Mouse (Mus musculus): ENCODE data around the gene Ctsq. TPM values are rescaled to one million over a fixed set of nuclear protein-coding genes. Genes with fewer than 3 reads are reported as not detected.
"Not testable (repeated sequence)": the region's sequence is repeated elsewhere in the genome, so short reads cannot be mapped to it uniquely, and the experiment has no call there.

The Ctsq gene
- total RNA-seq (2014; rRNA removed) (not detected in 2 replicates), polyA plus RNA-seq (2015; fragmentation: Nextera tagmentation; extraction: Ambion mirVana) (not detected in 2 replicates)

DNA sequence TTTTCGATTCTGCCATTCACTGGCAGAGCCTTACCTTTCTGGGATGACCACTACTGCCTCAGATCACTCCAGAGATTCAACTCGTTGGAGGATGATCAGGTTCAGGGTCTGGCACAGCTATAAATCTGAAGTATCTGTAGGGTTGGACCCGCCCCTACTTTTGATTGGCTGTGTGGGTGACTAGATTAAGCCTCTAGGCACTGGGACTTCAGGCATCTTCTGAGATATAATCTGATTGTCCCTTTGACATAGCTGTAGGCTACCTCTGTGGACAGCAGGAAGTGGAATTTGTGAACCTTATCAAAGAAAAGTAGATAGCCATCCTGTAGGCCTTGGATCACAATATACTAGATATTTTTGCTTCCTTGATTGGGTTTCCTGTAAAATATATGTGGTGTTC is at the start of gene Ctsq:
Gene Ctsq (minus strand): TSS at position 101 of the 400 bp plus-strand sequence.
- TF ChIP-seq CTCF (IDR thresholded peaks at IDR 0.05; ENCODE audit: low read depth), result no peak
- no peak for DNase-seq (ENCODE audit: low spot score)
- Histone ChIP-seq H3K27me3 (ENCODE audit: insufficient read depth, low read length) (no peaks in the 10 kb centered on the region), H3K4me1 (ENCODE audit: insufficient read depth, low read length) (no peaks in the 10 kb centered on the region), H3K4me2 (ENCODE audit: low read depth, low read length) (no peak within 1 kb of the TSS), H3K27ac (no peak within 1 kb of the TSS), H3K4me3 (ENCODE audit: low read length) (no peak within 1 kb of the TSS), H3K9ac (replicated peaks; ENCODE audit: low read length) (no peak within 1 kb of the TSS), H3K36me3 (ENCODE audit: insufficient read depth, low read length) (no peaks in the 10 kb centered on the region), H3K9me3 (ENCODE audit: low read length) (peaks cover 3% of the 10 kb centered on the region; the same call in 1 of the 2 replicates)
- WGBS, result 54% methylated on average over 3 of the region's 3 CpGs
- no peak for ATAC-seq

DNA sequence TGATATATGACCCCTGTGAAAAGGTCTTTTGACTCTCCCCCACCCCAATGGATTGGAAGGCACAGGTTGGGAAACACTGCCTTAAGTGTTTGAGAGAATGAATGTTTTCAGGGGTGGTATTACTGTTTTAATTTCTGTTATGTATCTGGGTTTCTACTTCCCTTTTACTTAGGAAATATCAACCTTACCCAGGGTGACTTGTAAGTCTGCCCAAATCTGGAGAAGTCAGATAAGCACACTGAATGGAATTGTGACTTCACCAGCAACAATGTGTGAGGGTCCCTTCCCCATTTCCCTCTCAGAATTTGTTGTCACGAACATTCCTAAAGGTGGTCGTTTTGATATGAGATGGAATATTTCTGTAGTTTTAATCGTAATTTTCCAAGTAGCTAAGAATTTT is 17.6 kb downstream of the Ctsq start:
- Histone ChIP-seq H3K9me3 (ENCODE audit: low read length) (peaks cover 12% of the 10 kb centered on the region), H3K9ac (replicated peaks; ENCODE audit: low read length) (no peak overlapping the region), H3K36me3 (ENCODE audit: insufficient read depth, low read length) (no peaks in the 10 kb centered on the region), H3K27ac (no peak overlapping the region), H3K27me3 (ENCODE audit: insufficient read depth, low read length) (no peaks in the 10 kb centered on the region), H3K4me2 (ENCODE audit: low read depth, low read length) (no peak overlapping the region), H3K4me1 (ENCODE audit: insufficient read depth, low read length) (no peaks in the 10 kb centered on the region), H3K4me3 (ENCODE audit: low read length) (no peak overlapping the region)
- ATAC-seq (no peak), DNase-seq (ENCODE audit: low spot score) (no peak)
- 88% methylated on average over 3 of the region's 3 CpGs for WGBS
- TF ChIP-seq CTCF (IDR thresholded peaks at IDR 0.05; ENCODE audit: low read depth), result no peak

DNA sequence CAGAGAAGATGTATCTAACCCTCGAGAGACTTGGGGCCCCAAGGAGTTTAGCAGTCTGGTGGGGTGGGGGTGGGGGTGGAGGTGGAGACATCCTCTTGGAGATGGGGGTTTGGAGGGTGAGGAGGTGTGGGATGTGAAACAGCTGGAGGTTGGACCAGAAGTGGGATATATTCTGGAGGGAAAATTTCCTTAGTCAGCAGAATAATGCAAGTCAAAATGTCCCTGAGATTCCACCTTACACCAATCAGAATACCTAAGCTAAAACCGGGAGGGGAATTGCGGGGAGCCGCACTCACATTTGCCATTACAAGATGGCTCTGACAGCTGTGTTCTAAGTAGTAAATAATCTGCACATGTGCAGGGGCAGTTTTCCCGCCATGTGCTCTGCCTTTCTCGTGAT is 18.6 kb downstream of the Ctsq start:
- ATAC-seq (no peak), DNase-seq (ENCODE audit: low spot score) (no peak)
- Histone ChIP-seq H3K4me2 (ENCODE audit: low read depth, low read length) (no peak overlapping the region), H3K9ac (replicated peaks; ENCODE audit: low read length) (no peak overlapping the region), H3K9me3 (ENCODE audit: low read length) (peaks cover 16% of the 10 kb centered on the region), H3K4me3 (ENCODE audit: low read length) (no peak overlapping the region), H3K27ac (no peak overlapping the region), H3K36me3 (ENCODE audit: insufficient read depth, low read length) (no peaks in the 10 kb centered on the region), H3K27me3 (ENCODE audit: insufficient read depth, low read length) (no peaks in the 10 kb centered on the region), H3K4me1 (ENCODE audit: insufficient read depth, low read length) (no peaks in the 10 kb centered on the region)
- TF ChIP-seq CTCF (IDR thresholded peaks at IDR 0.05; ENCODE audit: low read depth), result no peak
- 86% methylated on average over 4 of the region's 6 CpGs for WGBS

DNA sequence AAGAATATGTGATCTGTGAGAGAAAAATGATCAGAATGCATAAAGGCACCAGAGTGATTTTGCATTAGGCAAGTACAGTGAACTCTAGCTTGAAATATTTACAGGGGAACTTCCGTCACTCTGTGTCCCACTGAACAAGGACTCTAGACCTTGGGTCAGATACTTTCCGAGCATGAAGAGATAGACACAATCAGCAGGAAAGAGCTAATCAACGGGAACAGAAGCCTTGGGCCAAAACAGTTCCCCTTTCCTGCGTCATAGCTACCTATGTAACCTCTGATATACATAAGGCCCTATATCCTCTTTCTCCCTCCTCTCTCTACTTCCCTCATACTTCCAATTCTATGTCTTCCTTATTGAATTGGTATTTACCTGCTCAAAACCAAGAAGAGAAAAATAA is 30.3 kb downstream of the Ctsq start:
- DNase-seq (ENCODE audit: low spot score), result no peak
- H3K9ac ChIP-seq (replicated peaks; ENCODE audit: low read length), result no peak overlapping the region
- ATAC-seq, result no peak
- TF ChIP-seq CTCF (IDR thresholded peaks at IDR 0.05; ENCODE audit: low read depth), result no peak
- H3K27me3 ChIP-seq (ENCODE audit: insufficient read depth, low read length), result no peaks in the 10 kb centered on the region
- 84% methylated on average over 4 of the region's 4 CpGs for WGBS
- H3K27ac ChIP-seq, result no peak overlapping the region
- H3K4me2 ChIP-seq (ENCODE audit: low read depth, low read length), result no peak overlapping the region
- H3K9me3 ChIP-seq (ENCODE audit: low read length), result peaks cover 22% of the 10 kb centered on the region
- H3K4me1 ChIP-seq (ENCODE audit: insufficient read depth, low read length), result no peaks in the 10 kb centered on the region
- no peaks in the 10 kb centered on the region for H3K36me3 ChIP-seq (ENCODE audit: insufficient read depth, low read length)
- H3K4me3 ChIP-seq (ENCODE audit: low read length), result no peak overlapping the region

DNA sequence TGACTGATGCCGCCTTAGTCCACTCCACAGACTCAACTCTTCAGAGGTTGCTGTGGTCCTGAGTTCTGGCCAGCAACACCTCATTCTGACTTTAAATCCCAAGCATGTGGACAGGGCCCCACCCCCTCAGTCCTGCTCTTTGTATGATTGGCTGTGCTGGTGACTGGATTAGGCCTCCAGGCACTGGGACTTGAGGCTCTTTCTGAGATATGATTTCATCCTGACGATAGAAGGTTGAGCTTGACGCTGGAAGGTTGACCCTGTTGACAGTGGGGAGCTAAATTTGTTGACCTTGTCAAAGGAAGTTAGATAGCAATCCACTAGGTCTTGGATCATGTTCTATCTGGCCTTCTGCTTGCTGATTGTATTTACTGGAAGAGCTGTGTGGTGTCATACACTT is 34.6 kb downstream of the Ctsq start, which contains the start of gene Ctsj:
Gene Ctsj (minus strand): TSS at position 101 of the 400 bp plus-strand sequence.
- Histone ChIP-seq H3K36me3 (ENCODE audit: insufficient read depth, low read length) (no peaks in the 10 kb centered on the region), H3K4me3 (ENCODE audit: low read length) (no peak within 1 kb of the TSS), H3K4me1 (ENCODE audit: insufficient read depth, low read length) (no peaks in the 10 kb centered on the region), H3K27ac (no peak within 1 kb of the TSS), H3K9ac (replicated peaks; ENCODE audit: low read length) (no peak within 1 kb of the TSS), H3K27me3 (ENCODE audit: insufficient read depth, low read length) (no peaks in the 10 kb centered on the region), H3K4me2 (ENCODE audit: low read depth, low read length) (no peak within 1 kb of the TSS), H3K9me3 (ENCODE audit: low read length) (peaks cover 17% of the 10 kb centered on the region)
- ATAC-seq, result no peak
- WGBS, result 76% methylated on average over 3 of the region's 3 CpGs
- no peak for TF ChIP-seq CTCF (IDR thresholded peaks at IDR 0.05; ENCODE audit: low read depth)
- DNase-seq (ENCODE audit: low spot score), result no peak

DNA sequence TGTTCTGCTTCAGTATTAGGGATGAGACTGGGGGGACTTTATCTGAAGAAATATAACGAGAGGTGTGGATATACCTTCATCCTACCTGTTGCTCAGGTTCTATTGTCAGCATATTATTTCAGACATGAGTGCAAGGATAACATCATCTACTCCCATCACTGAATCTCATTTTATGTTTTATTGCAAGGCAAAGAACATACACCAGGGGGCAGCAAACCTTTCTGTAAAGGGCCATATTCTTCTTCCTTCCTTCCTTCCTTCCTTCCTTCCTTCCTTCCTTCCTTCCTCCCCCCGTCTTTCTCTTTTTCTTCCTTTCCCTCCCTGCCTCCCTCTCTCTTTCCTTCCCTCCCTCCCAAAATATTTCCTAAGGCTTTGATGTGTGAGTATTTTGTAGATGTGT is 42.8 kb downstream of the Ctsq start:
- H3K27ac ChIP-seq, result no peak overlapping the region
- H3K4me1 ChIP-seq (ENCODE audit: insufficient read depth, low read length), result no peaks in the 10 kb centered on the region
- DNase-seq (ENCODE audit: low spot score) (no peak), ATAC-seq (no peak)
- H3K36me3 ChIP-seq (ENCODE audit: insufficient read depth, low read length), result no peaks in the 10 kb centered on the region
- H3K4me2 ChIP-seq (ENCODE audit: low read depth, low read length), result no peak overlapping the region
- no peak overlapping the region for H3K4me3 ChIP-seq (ENCODE audit: low read length)
- TF ChIP-seq CTCF (IDR thresholded peaks at IDR 0.05; ENCODE audit: low read depth), result no peak
- no peak overlapping the region for H3K9ac ChIP-seq (replicated peaks; ENCODE audit: low read length)
- 52% methylated on average over 2 of the region's 2 CpGs for WGBS
- no peaks in the 10 kb centered on the region for H3K27me3 ChIP-seq (ENCODE audit: insufficient read depth, low read length)
- peaks cover 16% of the 10 kb centered on the region; the same call in 1 of the 2 replicates for H3K9me3 ChIP-seq (ENCODE audit: low read length)

DNA sequence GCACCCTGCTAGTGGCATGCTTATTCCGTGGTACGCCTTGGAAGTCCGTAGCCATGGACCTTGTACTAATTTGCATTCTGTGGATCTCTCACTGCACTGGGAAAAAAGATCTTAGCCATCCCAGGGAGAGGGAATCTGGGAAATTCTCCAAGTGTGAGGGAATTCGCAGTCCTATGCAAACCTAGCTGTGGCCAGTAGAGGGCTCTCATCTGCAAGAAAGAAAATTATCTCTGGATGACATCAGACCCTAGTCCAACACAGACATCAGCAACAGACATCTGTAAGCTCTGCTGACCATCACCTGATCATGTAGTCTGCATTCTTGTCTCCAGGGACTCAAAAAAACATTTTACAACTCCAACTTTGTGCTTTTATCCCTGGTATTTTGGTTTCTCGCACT is 53.5 kb downstream of the Ctsq start:
- not testable (repeated sequence) for ATAC-seq; H3K36me3 ChIP-seq (ENCODE audit: insufficient read depth, low read length); H3K4me2 ChIP-seq (ENCODE audit: low read depth, low read length); H3K4me1 ChIP-seq (ENCODE audit: insufficient read depth, low read length); H3K27me3 ChIP-seq (ENCODE audit: insufficient read depth, low read length); H3K9me3 ChIP-seq (ENCODE audit: low read length); H3K27ac ChIP-seq; H3K9ac ChIP-seq (replicated peaks; ENCODE audit: low read length); DNase-seq (ENCODE audit: low spot score); H3K4me3 ChIP-seq (ENCODE audit: low read length)
- 69% methylated on average over 5 of the region's 5 CpGs for WGBS

Other genes with a start within 250 kb of the Ctsq start
- not detected in 2 replicates for gene Ctsll3, start 237.8 kb downstream of the Ctsq start, total RNA-seq (2014; rRNA removed)
- not detected in 2 replicates for gene Ctsll3, start 237.8 kb downstream of the Ctsq start, polyA plus RNA-seq (2015; fragmentation: Nextera tagmentation; extraction: Ambion mirVana)
- 0.68 TPM in 1 of 2 replicates, not detected in the other for gene 4930486L24Rik, start 176.2 kb downstream of the Ctsq start, total RNA-seq (2014; rRNA removed)
- 0.14 TPM in 1 of 2 replicates, not detected in the other for gene 4930486L24Rik, start 176.2 kb downstream of the Ctsq start, polyA plus RNA-seq (2015; fragmentation: Nextera tagmentation; extraction: Ambion mirVana)
- not detected in 2 replicates for gene Gm49392, start 143.7 kb downstream of the Ctsq start, total RNA-seq (2014; rRNA removed)
- 0.33 TPM in 1 of 2 replicates, not detected in the other for gene Gm49392, start 143.7 kb downstream of the Ctsq start, polyA plus RNA-seq (2015; fragmentation: Nextera tagmentation; extraction: Ambion mirVana)
- 0.84 and 4.3 TPM in 2 replicates for gene Ctla2b, start 143.2 kb downstream of the Ctsq start, total RNA-seq (2014; rRNA removed)
- gene Ctla2b, start 143.2 kb downstream of the Ctsq start, polyA plus RNA-seq (2015; fragmentation: Nextera tagmentation; extraction: Ambion mirVana), result 0.86 and 1.3 TPM in 2 replicates
- gene Tpbpb, start 135.8 kb downstream of the Ctsq start, total RNA-seq (2014; rRNA removed), result not detected in 2 replicates
- not detected in 2 replicates for gene Tpbpb, start 135.8 kb downstream of the Ctsq start, polyA plus RNA-seq (2015; fragmentation: Nextera tagmentation; extraction: Ambion mirVana)
- gene Gm49393, start 105.0 kb downstream of the Ctsq start, total RNA-seq (2014; rRNA removed), result not detected in 2 replicates
- gene Gm49393, start 105.0 kb downstream of the Ctsq start, polyA plus RNA-seq (2015; fragmentation: Nextera tagmentation; extraction: Ambion mirVana), result not detected in 2 replicates
- 4.1 TPM in 1 of 2 replicates, not detected in the other for gene Gm49391, start 104.1 kb downstream of the Ctsq start, total RNA-seq (2014; rRNA removed)
- 0.88 TPM in 2 replicates for gene Gm49391, start 104.1 kb downstream of the Ctsq start, polyA plus RNA-seq (2015; fragmentation: Nextera tagmentation; extraction: Ambion mirVana)
- gene Ctla2a, start 104.0 kb downstream of the Ctsq start, total RNA-seq (2014; rRNA removed), result 4.3 and 15.3 TPM in 2 replicates
- gene Ctla2a, start 104.0 kb downstream of the Ctsq start, polyA plus RNA-seq (2015; fragmentation: Nextera tagmentation; extraction: Ambion mirVana), result 38.0 and 40.2 TPM in 2 replicates
- gene Tpbpa, start 98.6 kb downstream of the Ctsq start, total RNA-seq (2014; rRNA removed), result not detected in 2 replicates
- not detected in 2 replicates for gene Tpbpa, start 98.6 kb downstream of the Ctsq start, polyA plus RNA-seq (2015; fragmentation: Nextera tagmentation; extraction: Ambion mirVana)
- not detected in 2 replicates for gene Ctsj, start 34.7 kb downstream of the Ctsq start, total RNA-seq (2014; rRNA removed)
- not detected in 2 replicates for gene Ctsj, start 34.7 kb downstream of the Ctsq start, polyA plus RNA-seq (2015; fragmentation: Nextera tagmentation; extraction: Ambion mirVana)
- not detected in 2 replicates for gene Ctsr, start 123.6 kb upstream of the Ctsq start, total RNA-seq (2014; rRNA removed)
- gene Ctsr, start 123.6 kb upstream of the Ctsq start, polyA plus RNA-seq (2015; fragmentation: Nextera tagmentation; extraction: Ambion mirVana), result not detected in 2 replicates
- gene Cts6, start 162.8 kb upstream of the Ctsq start, total RNA-seq (2014; rRNA removed), result not detected in 2 replicates
- gene Cts6, start 162.8 kb upstream of the Ctsq start, polyA plus RNA-seq (2015; fragmentation: Nextera tagmentation; extraction: Ambion mirVana), result not detected in 2 replicates
- not detected in 2 replicates for gene Cts8, start 214.7 kb upstream of the Ctsq start, total RNA-seq (2014; rRNA removed)
- not detected in 2 replicates for gene Cts8, start 214.7 kb upstream of the Ctsq start, polyA plus RNA-seq (2015; fragmentation: Nextera tagmentation; extraction: Ambion mirVana)
- not detected in 2 replicates for gene Gm49398, start 248.2 kb upstream of the Ctsq start, total RNA-seq (2014; rRNA removed)
- not detected in 2 replicates for gene Gm49398, start 248.2 kb upstream of the Ctsq start, polyA plus RNA-seq (2015; fragmentation: Nextera tagmentation; extraction: Ambion mirVana)

All from hindbrain, postnatal 0 days (tissue).